Mouse (Mus musculus): ENCODE results near the gene Casc3.

Gene Casc3

DNA sequence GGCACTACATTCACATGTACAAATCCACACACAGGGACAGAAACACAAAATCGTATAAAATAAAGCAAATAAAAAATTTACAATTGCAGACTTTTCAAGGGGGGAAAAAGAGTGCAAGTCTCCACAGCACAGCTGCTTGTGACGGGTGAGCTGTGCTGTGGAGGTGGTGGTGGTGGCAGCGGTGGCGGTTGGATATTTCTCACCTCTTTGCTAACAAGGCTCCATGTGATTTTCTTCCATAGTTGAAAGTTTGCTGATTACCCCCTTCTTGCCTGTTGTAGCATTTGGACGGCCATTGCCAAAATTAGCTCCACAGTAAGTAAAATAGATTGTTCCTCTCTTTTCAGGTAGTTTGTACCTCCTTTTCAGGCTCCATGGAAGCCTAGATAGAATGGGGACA lies at the start of gene Casc3:
TSS of gene Casc3 (plus strand) at position 301 of the 400 bp plus-strand sequence.
- no peak for DNase-seq (ENCODE audit: low read depth, low spot score)

- DNase-seq (ENCODE audit: low read depth, low spot score) = no peak
Observed at GRCm38 (mm10) chr11:98755726-98756380, 48.9 kb upstream of the Casc3 start.

DNA sequence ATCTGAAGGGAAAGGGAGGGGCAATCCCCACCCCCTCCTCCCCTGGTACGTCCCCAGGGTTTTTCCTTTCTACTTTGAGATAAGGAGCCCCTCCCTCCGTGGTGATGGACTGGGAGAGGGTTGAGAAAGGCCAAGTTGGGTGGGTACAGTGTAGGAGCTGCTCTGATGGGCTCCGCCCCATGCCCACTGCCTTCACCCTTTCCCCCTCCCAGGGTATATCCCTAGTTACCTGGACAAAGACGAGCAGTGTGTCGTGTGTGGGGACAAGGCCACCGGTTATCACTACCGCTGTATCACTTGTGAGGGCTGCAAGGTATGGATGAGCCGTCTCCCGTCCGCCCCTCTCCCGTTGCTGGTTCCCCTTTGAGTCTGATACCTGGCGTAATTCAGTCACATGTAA lies 48.0 kb upstream of the Casc3 start:
- DNase-seq (ENCODE audit: low read depth, low spot score) = no peak

DNA sequence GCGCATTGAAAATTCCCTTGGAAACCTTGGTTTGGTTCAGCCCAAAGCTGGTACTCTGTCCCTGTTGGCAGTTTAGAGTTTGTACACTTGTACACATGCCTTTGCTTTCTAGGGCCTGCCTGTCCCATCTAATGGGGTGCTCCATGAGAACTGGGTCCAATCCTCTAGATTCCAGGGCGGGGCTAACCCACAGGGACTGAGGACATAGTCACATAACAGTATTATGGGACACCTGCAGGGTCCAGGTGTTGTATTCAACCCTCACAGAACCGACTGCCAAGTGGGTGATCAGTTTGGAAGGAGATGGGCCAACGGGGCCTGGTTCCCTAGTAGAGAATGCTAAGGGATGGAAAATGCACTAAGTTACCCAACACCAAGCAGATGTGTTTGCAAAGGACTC lies 42.8 kb upstream of the Casc3 start:
- DNase-seq (ENCODE audit: low read depth, low spot score) = no peak

GRCm38 (mm10) chr11:98762756-98763501 lies 41.8 kb upstream of the Casc3 start:
- DNase-seq (ENCODE audit: low read depth, low spot score) = peak; percentile 53

DNA sequence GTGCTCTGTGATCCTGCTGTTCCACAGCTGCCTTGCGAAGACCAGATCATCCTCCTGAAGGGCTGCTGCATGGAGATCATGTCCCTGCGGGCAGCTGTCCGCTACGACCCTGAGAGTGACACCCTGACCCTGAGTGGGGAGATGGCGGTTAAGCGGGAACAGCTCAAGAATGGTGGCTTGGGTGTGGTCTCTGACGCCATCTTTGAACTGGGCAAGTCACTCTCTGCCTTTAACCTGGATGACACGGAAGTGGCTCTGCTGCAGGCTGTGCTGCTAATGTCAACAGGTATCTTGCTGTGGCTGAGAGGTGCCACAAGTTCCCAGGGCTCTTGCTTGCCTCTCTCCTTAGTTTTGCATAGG lies 41.2 kb upstream of the Casc3 start:
- no peak for DNase-seq (ENCODE audit: low read depth, low spot score)

DNA sequence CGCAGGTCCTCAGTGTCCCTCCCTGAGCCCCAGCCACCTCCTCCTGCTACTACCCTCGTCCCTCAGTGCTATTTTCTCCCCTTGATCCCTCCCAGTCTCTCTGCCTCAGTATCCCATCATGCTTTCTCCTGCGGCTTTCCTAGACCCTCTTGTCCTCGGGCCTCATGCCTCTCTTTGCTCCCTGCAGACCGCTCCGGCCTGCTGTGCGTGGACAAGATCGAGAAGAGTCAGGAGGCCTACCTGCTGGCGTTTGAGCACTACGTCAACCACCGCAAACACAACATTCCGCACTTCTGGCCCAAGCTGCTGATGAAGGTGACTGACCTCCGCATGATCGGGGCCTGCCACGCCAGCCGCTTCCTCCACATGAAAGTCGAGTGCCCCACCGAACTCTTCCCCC lies 40.6 kb upstream of the Casc3 start:
- DNase-seq (ENCODE audit: low read depth, low spot score) = no peak

DNA sequence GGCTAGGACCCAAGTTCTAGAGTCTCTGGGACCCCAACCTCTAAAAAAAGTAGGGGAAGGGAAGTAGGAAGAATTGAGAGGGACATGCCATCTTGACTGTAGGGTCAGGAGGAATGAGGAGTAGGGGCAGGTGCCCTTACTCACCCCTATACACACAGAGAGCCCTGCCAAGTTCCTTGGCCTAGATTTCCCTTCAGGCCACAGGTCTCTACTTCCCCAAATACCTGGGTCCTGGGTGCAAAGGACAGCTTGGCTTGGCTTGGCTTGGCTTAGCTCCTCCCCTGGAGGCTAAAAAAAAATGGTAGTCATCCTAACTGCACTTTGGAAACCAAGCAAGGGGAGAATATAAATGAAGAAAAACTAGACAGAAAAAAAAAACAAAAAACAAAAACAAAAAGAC lies 40.0 kb upstream of the Casc3 start:
- no peak for DNase-seq (ENCODE audit: low read depth, low spot score)

GRCm38 (mm10) chr11:98765421-98766309 lies 39.0 kb upstream of the Casc3 start:
- DNase-seq (ENCODE audit: low read depth, low spot score) = no peak

DNA sequence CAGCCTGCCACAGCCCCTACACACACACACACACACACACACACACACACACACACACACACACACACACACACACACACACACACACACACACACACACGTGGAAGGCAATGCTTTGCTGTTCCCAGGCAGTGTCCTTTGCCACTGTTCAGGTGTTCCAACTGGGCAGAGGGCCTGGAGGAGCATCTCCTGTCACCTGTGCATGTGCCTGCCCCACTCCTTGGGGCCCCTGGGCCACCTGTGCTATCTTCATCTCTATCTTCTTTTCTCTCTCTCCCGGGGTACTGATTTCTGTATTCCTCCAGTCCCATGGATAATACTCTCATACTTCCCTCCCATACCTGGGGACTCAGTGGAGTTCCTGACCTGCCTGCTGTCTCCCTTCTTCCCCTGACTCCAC lies 38.4 kb upstream of the Casc3 start:
- no peak for DNase-seq (ENCODE audit: low read depth, low spot score)

DNA sequence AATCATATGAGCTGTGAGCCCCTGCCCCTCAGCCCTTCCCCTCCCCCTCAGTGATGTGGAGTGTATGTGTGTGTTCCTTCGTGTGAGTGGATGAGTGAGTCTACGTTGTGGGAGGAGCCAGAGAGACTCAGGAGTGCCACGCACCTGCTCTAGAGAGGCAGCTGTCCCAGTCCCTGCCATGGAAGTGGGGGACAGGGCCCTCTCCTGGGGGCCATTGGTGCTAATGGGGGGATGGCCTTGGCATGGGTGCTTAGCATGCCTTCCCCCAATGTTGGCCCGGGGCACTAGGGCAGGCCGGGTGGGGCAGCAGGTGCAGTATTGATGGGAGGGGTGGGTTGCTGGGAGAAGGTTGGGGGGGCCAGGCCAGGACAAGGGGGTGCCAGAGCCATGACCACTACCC lies 37.9 kb upstream of the Casc3 start:
- DNase-seq (ENCODE audit: low read depth, low spot score) = no peak

- no peak for DNase-seq (ENCODE audit: low read depth, low spot score)
Observed at GRCm38 (mm10) chr11:98767276-98767675, 37.4 kb upstream of the Casc3 start.

DNA sequence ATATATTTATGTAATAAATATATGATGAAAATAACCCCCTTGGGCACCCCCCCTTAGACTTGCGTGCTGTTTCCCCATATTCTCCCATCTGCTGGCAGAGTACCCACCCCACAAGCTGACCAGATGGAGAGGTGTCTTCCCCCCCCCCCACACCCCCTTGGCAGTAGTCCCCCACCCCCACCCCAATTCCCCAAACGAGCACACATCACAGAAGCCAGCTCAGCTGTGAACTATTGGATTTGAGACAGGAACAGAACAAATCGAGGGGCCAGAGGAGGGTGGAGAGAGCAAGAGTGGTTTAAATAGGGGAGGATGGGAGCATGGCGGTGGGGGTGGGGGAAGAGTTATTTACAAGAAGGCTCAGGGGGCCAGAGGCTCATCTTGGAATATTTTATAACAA lies 37.0 kb upstream of the Casc3 start:
- DNase-seq (ENCODE audit: low read depth, low spot score) = no peak

DNA sequence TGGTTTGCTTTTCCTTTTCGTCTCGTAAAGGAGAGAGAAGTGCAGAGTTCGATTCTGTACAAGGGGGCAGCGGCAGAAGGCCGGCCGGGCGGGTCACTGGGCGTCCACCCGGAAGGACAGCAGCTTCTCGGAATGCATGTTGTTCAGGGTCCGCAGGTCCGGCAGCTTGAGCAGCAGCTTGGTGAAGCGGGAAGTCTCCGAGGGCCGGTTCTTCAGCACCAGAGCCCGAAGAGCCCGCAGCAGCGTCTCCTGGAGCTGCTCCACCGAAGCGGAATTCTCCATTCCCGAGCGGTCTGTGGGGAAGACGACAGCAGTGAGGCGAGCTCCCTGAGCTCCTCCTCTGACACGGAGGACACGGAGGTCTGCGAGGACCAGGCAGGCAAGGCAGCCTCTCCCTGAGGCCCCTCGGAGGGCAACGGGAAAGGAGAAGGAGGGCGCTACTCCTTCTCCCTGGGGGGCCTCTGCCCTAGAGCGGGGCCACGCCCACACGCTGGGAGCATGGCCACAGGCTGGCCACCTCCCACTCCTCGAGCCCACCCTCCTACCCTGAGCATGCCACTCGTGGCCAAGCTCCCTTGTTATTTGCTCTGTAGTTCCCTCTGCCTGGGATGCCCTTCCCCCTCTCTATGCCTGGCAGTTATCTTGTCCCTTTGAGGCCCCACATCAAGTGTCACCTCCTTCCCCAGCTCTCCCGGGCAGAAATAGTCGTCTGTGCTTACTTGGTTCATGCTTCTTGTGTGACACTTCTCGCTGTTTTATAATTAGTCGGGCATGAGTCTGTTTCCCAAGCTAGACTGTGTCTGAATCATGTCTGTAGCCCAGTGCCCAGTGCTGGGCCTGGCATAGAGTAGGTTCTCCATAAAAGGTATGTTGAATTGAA lies 36.3 kb upstream of the Casc3 start:
- no peak for DNase-seq (ENCODE audit: low read depth, low spot score)

DNA sequence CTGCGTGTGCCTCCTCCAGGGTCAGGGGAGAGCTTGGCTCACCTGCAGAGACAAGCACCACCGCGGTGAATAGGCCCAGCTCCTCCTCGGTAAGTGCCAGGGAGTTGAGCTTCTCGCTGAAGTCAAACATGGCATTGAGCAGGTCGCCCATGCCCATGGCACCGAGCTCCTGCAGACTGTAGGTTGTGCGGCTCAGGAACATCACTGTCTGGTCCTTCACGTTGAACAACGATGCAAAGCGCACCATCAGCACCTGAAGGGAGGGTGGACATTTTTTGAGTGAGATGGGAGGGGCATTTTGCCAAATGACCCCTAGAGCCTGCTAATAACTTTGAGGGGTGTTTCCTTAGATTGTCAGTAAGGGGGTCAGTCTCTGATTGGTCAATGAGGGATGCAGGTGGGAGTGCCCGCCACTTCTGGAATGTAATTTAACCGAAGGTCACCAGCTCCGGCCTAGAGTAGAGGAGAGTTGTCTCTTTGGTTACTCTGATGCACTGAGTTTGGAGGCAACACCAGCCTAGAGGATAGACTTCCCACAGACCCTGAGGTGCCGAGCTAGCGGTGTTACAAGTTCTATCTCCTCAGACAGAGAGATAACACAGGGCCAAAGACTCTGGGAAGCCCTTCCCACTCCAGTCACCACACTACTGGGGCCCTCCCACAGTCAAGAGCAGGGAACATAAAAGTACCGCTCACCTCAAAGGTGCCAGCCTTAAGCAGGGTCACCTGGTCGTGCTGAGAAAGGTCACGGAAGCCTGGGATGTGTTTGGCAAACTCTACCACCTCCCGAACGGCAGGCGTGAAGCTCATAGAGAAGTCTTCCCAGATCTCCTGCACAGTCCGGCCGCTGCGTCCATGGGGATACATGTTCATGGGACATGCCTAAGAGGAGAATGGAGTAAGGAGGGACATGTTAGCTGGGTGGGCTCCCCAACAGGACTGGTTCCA lies 35.4 kb upstream of the Casc3 start:
- DNase-seq (ENCODE audit: low read depth, low spot score) = no peak

- no peak for DNase-seq (ENCODE audit: low read depth, low spot score)
Observed at GRCm38 (mm10) chr11:98770096-98770975, 34.4 kb upstream of the Casc3 start.

- no peak for DNase-seq (ENCODE audit: low read depth, low spot score)
Observed at GRCm38 (mm10) chr11:98771131-98771530, 33.6 kb upstream of the Casc3 start.

- no peak for DNase-seq (ENCODE audit: low read depth, low spot score)
Observed at GRCm38 (mm10) chr11:98771844-98772525, 32.7 kb upstream of the Casc3 start.

DNA sequence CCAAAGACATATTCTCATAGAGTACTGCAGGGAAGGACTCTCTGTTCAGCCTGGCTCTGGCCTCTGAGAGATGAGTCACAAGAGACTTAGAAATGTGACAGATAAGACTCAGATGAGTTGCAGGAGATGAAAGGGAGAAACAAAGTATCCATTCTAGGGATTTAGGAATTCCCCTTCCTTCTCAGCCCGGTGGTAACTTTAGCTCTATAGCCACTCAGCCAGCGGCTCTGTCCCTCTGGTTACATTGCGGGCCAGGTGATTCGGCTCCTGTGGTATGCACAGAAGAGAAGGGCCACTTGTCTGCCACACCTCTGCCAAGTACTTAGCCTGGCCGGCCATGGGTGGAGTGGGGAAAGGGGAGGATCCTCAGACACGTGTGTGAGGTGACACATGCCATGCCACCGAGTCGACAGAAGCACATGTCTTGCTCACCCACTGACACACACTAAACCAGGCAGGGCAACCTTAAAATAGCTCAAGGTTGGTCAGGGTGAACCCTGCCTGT lies 32.0 kb upstream of the Casc3 start:
- no peak for DNase-seq (ENCODE audit: low read depth, low spot score)
